Mouse (Mus musculus) frontal cortex, postnatal 25 days (tissue): ENCODE results near the gene Fscn2.
"Not testable (repeated sequence)": the region's sequence is repeated elsewhere in the genome, so short reads cannot be mapped to it uniquely, and the experiment has no call there.

ENCODE experiments used
- DNase-seq, 2 experiments: peaks; one replicate each; pipeline ENCODE4 v3.0.0; 2022; ENCODE audit warnings: low spot score in 2 of 2

Gene Fscn2

GRCm38 (mm10) chr11:120395661-120396060 lies 34.3 kb downstream of the Fscn2 start:
- no peak for DNase-seq

- no peak for DNase-seq
These were observed 36.3 kb downstream of the Fscn2 start for GRCm38 (mm10) chr11:120397602-120398001.

DNA sequence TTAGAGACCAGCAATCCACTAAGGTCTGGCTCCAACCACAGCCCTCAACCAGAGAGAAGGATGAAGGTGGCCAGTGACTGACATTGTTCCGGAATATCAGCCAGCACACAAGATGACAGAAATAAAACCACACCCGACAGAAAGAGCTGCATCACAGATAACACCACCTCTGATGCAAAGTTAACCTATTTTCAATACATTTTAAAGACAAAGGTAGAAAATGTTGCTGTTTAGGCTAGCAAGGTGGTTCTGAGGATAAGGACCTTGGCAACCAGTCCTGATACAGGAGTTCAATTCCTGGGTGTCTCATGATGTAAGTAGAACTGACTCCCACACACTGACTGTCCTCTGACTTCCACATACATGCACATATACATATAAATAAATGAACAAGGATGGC lies 38.0 kb downstream of the Fscn2 start:
- DNase-seq = no peak

- DNase-seq = no peak
These were observed 43.5 kb downstream of the Fscn2 start for GRCm38 (mm10) chr11:120404814-120405213.

GRCm38 (mm10) chr11:120405867-120406266 lies 44.5 kb downstream of the Fscn2 start:
- no peak for DNase-seq

DNA sequence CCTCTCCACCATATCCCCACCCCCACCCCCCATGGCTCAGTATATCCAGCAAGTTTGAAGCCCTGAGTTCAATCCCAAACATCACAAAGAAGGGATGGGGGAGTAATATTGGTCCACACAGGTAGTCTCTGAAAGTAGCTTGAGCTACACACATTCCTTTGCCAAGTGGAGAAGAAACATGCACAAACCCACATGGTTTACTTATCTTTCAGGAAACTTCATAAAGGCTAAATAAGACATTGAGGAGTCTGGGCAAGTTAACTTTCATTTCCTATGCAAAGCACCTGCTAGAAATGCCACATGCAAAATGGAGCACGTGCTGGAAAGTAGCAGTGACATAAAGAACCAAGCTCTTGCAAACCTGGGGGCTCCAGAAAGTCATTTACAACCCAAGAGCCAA lies 45.1 kb downstream of the Fscn2 start:
- DNase-seq = no peak

DNA sequence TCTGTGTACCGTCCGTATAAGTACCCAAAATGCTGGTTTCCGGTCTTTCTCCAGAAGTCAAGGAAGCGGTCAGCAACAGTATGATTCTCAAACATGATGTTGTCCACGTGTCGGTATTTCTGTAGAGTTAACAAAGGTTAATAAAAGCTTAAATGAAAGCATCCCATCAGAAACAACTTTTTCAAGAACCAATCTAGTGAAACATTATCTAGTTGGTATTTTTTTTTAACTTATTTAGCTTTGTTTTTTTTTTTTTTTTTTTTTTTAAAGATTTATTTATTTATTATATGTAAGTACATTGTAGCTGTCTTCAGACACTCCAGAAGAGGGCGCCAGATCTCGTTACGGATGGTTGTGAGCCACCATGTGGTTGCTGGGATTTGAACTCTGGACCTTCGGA lies 52.3 kb downstream of the Fscn2 start:
- DNase-seq = not testable (repeated sequence)
